Mouse (Mus musculus) olfactory bulb, adult 2 months (tissue): ENCODE results near the gene P3h2.

Source experiments
- CTCF ChIP-seq: fragments of 200-500 bp; IDR thresholded peaks from 2 replicates; pipeline ENCODE4 v1.5.1; 2012; ENCODE audit warnings: low read depth, mild to moderate bottlenecking, low read length, moderate library complexity; ENCODE audit not compliant: insufficient read depth
- POLR2A ChIP-seq: fragments of 200-500 bp; IDR thresholded peaks from 2 replicates; pipeline ENCODE4 v1.6.1; 2012; ENCODE audit warnings: mild to moderate bottlenecking, low read depth, low read length, moderate library complexity; ENCODE audit not compliant: insufficient read depth

DNA sequence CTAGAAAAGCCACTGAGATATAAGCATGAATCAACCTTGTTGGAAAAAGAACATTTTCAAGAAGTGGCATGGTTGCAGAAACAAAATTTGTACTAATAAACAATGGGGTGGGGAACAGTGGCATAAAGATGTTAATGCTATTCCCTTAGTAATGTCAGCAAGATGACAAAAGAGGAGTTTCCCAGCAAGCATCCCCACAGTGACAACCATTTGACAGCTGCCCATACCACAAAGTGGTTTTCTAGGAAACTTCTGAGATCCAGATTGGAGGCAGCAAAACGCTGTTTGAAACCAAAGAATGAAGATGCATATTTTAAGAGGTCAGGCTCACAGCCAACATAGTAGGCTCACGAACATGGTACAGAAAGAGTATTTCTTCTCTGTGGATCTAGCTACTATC is 46.7 kb upstream of the P3h2 start:
- no peak for TF ChIP-seq POLR2A
- TF ChIP-seq CTCF = no peak
